Mouse (Mus musculus) stomach, postnatal 0 days (tissue): ENCODE measurements at regions not wholly inside any gene's neighbourhood (a gene's known extent, or its start where the extent isn't known, plus 50 kb on each side); places are given as distances from the start of the nearest gene placed in this dataset.

ENCODE experiments used
- CTCF ChIP-seq: IDR thresholded peaks from 2 replicates; pipeline ENCODE4 v1.5.1; 2016; ENCODE audit warnings: antibody characterized with exemption, low read depth, mild to moderate bottlenecking, moderate library complexity
- EP300 ChIP-seq: optimal IDR thresholded peaks from 2 replicates; pipeline ENCODE3; 2016; ENCODE audit warnings: antibody characterized with exemption

- TF ChIP-seq EP300 = no peak
- no peak for TF ChIP-seq CTCF
Observed at GRCm38 (mm10) chr4:100700002-100700401, 76.5 kb upstream of the Cachd1 start.
